Mouse (Mus musculus) kidney, adult 2 months (tissue): Measurements from ENCODE around the gene Znrd1as.

Experiments
- CTCF ChIP-seq: fragments of 200-500 bp; conservative IDR thresholded peaks from 2 replicates; pipeline ENCODE4 v1.5.1; 2011; ENCODE audit warnings: low read depth, mild to moderate bottlenecking, control low read depth, low read length, moderate library complexity, mixed read lengths; ENCODE audit not compliant: insufficient read depth, insufficient read length
- POLR2A ChIP-seq: fragments of 200-500 bp; IDR thresholded peaks from one replicate; pipeline ENCODE4 v1.6.1; 2011; ENCODE audit warnings: low read depth, low read length, control low read depth

GRCm38 (mm10) chr17:36927496-36928120 is 30.8 kb upstream of the Znrd1as start:
- TF ChIP-seq CTCF (no peak), POLR2A (no peak)
